Mouse (Mus musculus): Measurements from ENCODE around the gene Arfrp1.

GRCm38 (mm10) chr2:181390136-181390870 lies 25.1 kb upstream of the Arfrp1 start:
- TF ChIP-seq CTCF (conservative IDR thresholded peaks at IDR 0.05 in 1 of 2, IDR thresholded peaks at IDR 0.05 in 1 of 2; ENCODE audit: low read depth in 2 of 2, low read length in 2 of 2) (no peak), USF2 (conservative IDR thresholded peaks at IDR 0.05; ENCODE audit: low read depth, low read length) (no peak), SIN3A (IDR thresholded peaks at IDR 0.05; ENCODE audit: low read length) (no peak), ZKSCAN1 (IDR thresholded peaks at IDR 0.05; ENCODE audit: borderline replicate concordance, low read depth, low read length) (no peak), ZC3H11A (IDR thresholded peaks at IDR 0.05; ENCODE audit: low read depth, low read length) (no peak), EP300 (IDR thresholded peaks at IDR 0.05; ENCODE audit: low read length) (no peak), RAD21 (IDR thresholded peaks at IDR 0.05; ENCODE audit: low read depth, low read length) (no peak), POLR2AphosphoS2 (IDR thresholded peaks at IDR 0.05; ENCODE audit: low read depth, low read length) (no peak), BHLHE40 (IDR thresholded peaks at IDR 0.05; ENCODE audit: low read depth, low read length) (no peak), TCF12 (IDR thresholded peaks at IDR 0.05; ENCODE audit: low read depth, low read length) (no peak), USF1 (IDR thresholded peaks at IDR 0.05; ENCODE audit: low read depth, low read length) (no peak), CHD2 (IDR thresholded peaks at IDR 0.05; ENCODE audit: low read length) (no peak), POLR2A (IDR thresholded peaks at IDR 0.05; ENCODE audit: low read depth, low read length) (no peak), MAZ (IDR thresholded peaks at IDR 0.05; ENCODE audit: low read depth, low read length) (no peak)

Measured in CH12.LX (cell line).